Mouse (Mus musculus): ENCODE data around the gene G3bp1.

DNA sequence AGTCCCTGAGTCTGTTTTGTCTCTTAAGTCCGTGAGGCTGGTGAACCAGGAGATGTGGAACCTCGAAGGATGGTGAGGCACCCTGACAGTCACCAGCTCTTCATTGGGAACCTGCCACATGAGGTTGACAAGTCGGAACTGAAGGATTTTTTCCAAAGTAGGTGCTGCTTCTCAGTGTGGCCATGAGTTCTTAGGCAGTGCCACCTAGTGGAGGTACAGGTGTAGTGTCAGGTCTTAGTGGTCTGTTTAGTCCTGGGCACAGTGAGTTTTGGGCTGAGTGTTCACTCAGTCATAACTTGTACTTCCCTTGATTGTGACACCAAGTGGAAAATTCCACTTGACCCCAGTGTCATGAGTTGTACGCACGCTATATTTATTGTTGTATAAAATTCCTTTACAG is 28.4 kb downstream of the G3bp1 start:
- TF ChIP-seq USF2 (conservative IDR thresholded peaks at IDR 0.05; ENCODE audit: low read depth, low read length) (no peak), SIN3A (IDR thresholded peaks at IDR 0.05; ENCODE audit: low read length) (no peak), CTCF (conservative IDR thresholded peaks at IDR 0.05 in 1 of 2, IDR thresholded peaks at IDR 0.05 in 1 of 2; ENCODE audit: low read depth in 2 of 2, low read length in 2 of 2) (peak; percentile 75 to 86)
